Mouse (Mus musculus): Measurements from ENCODE around the gene Ptgfrn.

GRCm38 (mm10) chr3:101061865-101062585 is 48.1 kb downstream of the Ptgfrn start:
- TF ChIP-seq CTCF (IDR thresholded peaks at IDR 0.05; ENCODE audit: control insufficient read depth, insufficient read depth, insufficient replicate concordance, low read depth, low read length) (no peak), POLR2A (IDR thresholded peaks at IDR 0.05; ENCODE audit: control insufficient read depth, low read depth, low read length) (no peak)

Data from testis, adult 2 months (tissue).